Mouse (Mus musculus): Measurements from ENCODE around the gene Polr3h.
"Not testable (repeated sequence)": the region's sequence is repeated elsewhere in the genome, so short reads cannot be mapped to it uniquely, and the experiment has no call there.

Gene Polr3h

DNA sequence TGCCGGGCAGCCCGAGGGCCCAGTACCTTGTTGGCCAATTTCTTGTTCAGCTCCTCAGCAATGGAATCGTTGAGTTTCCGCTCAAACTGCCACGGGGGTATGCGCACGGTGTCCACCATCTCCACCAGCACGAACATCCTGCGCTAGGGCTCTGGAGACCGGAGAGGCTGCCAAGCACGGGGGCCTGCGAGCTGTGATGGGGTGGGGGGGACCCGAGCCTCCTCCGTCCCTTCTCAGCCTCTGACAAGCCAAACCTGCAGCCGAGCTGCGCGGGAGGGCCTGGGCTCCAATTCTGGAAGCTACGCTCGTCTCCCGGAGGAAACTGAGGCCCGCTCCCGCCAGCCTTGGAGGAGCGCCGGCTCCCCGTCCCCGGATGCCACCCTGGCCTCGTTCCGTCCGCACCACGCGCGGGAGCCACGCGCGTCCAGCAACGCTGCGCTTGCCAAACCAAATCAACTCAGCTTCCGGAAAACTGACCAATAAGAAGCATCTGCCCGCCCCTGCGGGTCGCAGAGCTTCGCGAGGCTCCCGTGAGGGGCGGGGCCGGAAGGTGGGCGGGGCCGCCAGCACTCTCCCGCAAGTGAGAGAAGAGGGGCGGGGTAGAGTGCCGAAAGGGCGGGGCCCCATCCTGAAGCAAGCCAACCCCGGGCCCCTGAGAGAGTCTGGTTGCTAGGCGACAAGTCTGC, at the start of gene Polr3h:
Gene Polr3h (minus strand): TSS at position 481 of the 686 bp plus-strand sequence.
- peak; percentile 88 for ATAC-seq (ENCODE audit: low TSS enrichment)

DNA sequence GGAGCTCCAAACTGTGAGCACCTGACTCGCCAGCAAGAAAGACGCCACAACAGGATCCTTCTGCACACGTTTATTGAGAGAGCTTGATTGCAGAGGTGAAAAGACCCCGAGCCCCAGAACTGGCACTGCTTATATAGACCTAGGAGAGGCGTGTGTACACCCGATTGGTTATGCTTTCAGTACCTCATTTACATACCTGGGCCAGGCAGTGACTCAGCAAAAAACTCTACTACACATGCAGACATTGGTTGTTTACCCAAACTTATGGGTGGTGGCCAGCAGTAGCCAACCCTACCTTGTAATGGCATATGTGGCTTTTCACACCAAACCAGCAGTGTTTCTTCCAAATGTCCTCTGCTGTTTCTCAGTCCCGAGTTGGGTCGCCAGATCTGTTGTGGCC, 49.1 kb upstream of the Polr3h start:
- not testable (repeated sequence) for ATAC-seq (ENCODE audit: low TSS enrichment)

DNA sequence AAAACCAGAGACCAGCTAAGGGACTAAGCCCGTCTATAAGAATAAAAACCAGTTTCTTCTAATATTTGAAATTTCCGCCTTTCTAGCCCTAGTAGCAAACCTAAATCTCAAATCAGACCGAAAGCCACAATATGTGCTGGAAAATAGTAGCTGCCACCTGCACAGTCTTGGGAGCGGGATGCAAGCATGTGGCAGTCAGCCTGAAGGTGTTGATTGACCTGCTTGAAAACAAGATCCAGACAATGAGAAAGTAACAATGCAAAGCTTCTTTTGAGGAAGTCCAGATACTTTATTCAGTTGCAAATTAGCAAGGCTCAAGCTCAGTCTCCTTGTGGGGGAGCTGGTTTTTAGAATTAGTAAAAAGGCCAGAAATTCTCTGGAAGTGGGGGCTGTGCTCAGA, 44.5 kb upstream of the Polr3h start:
- ATAC-seq (ENCODE audit: low TSS enrichment): not testable (repeated sequence)

DNA sequence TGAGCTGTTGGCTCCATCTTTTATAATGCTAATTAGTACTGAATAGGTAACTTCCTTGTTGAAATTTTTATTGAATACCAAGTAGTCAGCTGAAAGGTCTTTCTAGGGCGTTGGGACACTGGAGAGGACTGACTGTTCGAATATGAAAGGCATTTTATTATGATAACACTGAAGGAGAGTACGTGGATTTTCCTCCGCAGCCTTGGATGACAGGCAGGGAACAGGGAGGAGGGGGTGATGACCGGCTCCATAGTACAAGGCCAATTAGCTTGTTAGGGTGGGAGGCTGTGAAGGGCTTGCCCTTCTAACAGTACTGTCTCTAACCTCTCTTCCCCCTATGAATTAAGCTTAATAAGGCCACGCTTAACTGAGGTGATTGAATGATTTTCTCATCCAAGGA, 43.6 kb upstream of the Polr3h start:
- not testable (repeated sequence) for ATAC-seq (ENCODE audit: low TSS enrichment)

DNA sequence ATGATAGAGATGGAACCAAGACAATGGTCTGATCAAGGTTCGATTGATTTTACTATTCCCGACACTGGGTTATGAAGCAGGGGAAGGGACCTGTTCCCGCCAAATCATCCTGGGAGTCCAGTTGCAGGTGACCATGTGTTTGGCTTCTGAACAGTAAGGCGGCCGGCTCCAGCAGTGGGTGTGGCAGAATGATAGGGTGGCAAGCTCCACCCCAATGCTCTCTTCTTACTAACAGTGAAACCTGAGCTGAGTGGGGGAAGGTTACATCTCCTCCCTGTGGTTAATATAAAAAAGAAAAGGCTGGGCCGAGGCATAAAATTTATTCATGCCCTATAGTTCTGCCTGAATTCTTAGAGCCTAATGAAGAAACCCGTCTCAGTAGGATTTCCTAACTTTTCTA, 43.1 kb upstream of the Polr3h start:
- ATAC-seq (ENCODE audit: low TSS enrichment): no peak

DNA sequence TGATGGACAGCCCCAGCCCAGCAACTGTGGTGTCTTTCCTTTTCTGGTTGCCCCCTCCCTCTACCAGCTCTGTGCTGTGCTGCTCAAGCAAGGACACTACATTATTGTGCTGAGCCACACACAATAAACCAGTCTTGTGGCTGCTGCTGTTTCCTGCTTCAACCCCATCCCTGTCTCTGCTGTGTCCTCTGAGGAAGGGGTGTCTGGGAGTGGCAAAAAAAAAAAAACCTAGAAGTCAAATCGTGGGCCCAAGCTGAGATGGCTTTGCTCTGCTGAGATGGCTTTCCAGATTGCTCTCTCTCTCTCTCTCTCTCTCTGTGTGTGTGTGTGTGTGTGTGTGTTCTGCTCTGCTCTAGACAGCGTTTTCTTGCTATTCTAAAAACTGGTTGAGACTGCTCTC, 42.4 kb upstream of the Polr3h start:
- ATAC-seq (ENCODE audit: low TSS enrichment): no peak

DNA sequence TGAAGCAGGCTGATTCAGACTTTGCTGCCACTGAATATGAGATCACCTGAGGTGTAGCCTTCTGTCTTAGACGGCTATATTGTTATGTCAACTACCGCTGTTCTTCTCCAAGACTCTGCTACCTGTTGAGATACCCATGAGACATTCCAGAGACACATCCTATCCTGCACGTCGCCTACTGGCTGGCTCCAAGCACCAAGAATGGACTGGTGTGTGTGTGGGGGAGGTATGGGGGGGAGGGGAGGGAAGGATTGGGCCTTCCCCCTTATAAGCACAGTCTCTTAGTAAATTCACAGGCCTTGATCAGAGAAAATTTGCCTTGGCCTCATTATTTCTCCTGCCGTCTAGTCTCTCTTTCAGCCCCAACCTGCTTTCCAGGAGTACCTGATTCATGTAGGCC, 41.8 kb upstream of the Polr3h start:
- ATAC-seq (ENCODE audit: low TSS enrichment): no peak

DNA sequence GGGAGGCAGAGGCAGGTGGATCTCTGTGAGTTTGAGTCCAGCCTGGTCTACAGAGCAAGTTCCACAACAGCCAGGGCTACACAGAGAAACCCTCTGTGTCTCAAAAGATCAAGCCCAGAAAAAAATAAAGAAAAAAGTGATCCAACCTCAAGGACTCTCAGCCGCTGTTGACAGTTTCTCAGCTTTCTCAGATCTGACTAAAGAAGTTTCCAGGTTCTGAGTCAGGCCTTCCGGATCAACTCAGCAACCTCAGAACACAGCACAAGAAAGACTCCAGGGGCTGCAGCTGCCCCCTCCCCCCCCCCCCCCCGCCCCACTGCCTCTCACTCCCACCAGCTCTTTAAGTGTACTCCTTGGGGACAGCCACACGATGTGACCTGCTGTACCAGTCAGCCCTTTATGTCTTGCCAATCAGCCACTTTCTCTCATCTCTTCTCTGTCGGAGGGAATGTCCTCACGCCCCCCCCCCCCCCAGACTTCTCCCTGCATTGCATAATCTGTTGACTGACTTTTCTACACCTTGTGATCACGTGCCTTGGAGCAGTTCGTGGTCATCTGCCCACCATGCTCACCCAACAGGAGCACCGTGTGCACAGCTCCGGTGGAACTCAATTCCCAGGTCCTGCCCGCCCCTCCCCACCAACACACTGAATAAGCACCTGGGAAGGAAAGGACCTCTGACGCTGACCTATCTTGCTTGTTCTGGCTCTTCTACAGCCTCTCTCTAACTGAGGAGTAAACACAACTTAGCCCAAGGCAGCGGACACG, 40.2 kb upstream of the Polr3h start:
- ATAC-seq (ENCODE audit: low TSS enrichment): no peak

DNA sequence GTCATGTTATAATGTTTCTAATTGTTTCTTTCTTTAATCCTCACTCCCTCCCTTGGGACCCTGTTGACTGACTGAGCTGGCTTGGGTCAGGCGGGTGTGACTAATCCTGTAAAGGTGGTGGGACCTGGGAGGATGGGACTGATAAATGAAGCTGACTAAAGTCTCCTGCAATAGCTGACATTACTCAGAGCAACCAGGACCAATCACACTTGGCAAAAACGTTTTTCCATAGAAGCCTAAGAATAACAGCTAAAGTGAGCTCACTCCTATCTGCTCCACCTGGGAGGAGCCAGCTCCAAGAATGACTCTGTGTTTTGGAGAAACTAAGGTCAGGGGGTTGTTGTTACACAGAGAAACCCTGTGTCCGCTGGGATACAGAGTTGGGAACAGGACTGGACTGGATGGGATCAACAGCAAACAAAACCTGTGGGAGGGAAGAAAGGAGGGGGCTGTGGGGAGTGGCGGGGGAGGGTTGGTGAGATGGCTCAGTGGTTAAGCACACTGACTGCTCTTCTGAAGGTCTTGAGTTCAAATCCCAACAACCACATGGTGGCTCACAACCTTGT, 39.0 kb upstream of the Polr3h start:
- ATAC-seq (ENCODE audit: low TSS enrichment): no peak

DNA sequence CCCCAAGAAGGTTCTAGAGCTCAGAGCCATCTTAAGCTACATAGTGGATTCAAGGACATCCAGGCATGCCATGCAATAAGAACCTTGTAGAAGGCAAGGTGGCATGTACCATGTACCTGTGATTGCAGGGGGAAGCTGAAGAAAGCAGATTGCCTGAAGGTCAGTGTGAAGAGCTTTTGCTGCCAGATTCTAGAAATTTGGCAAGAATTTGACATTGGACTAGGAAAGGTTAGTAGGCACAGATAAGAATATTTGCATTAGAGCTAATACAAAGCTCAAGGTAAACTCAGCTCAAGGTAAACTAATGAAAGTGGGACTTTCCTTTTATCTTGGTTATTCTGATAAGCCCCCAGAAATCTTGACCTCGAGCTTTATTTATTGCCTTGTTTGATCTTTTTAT, 38.2 kb upstream of the Polr3h start:
- ATAC-seq (ENCODE audit: low TSS enrichment): no peak

DNA sequence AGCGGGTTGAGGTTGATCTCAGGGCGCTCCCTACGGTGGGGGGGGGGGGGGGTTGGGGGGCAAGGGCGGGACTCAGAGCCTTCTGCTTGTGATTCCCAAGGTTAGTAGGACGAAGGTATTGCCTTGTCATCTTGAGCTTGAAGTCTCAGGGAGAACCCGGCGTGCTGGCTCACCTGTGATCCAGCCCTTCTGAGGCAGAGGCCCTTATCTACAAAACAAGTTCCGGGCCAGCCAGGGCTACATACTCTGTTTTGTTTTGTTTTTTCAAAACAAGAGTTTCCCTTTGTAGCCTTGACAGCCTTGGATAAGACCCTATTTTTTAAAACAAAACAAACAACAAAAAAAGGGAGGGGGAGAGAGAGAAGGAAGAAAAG, 35.0 kb upstream of the Polr3h start:
- no peak for ATAC-seq (ENCODE audit: low TSS enrichment)

DNA sequence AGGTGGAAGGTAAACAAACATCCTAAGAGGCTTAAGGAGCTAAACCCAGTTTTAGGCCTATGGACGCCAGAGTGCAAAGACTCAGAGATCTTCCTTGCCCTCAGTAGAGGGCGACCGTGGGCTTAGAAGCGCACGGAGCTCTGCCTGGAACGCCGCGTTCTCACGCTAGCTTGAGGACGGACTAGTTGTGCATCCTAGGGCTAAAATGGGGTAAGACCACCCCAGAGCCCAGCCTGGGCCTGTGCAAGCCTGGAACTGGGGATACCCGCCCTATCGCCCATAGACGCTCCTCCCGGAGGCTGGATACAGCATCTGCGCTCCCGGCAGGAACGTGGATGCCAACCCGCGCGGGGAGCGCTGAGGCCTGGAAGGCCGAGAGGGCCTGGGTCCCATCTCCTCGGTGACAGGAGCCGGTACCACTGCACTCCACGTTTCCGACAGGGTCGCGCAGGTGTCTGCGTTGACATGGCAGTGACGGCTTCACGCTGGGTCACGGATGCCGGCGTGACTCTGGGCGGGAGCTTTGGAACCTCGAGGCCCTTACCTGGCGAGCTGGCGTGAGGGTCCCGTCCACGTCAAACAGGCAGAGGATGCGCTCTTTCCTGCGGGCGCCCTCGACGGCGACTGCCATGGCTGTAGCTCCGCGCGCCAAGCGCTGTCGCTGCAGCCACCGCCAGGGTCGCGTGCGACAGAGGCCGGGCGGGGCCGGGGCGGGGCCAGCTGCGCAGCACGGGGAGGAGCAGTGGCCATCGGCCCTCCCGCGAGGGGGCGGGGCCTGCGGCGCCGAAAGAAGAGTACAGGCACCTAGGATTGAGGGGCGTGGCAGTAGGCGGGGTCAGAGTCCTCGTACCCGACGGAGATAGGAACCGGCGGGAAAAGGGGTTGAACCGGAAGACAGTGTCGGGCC, 34.4 kb upstream of the Polr3h start, which contains the start of gene Pmm1:
Gene Pmm1 (minus strand): TSS at position 760 of the 907 bp plus-strand sequence.
- peak; percentile 90 for ATAC-seq (ENCODE audit: low TSS enrichment)

DNA sequence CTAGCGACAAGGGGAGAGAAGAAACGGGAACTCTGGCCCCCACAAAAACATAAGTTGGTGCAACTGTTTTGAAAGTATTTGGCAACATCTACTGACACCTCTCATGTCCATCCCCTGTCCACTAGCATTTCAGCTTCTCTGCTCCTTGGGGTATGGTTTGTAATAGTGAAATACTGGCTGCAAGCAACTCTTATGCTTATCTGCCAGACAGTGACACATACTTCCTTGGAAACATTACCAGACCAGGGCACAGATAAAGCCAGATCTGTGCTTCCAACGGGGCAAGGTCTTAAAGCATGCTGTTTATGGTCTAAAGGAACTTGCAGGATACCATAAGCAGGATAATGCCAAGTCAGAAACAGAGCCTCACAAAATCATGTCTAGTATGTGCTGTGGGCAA, 32.9 kb upstream of the Polr3h start:
- no peak for ATAC-seq (ENCODE audit: low TSS enrichment)

DNA sequence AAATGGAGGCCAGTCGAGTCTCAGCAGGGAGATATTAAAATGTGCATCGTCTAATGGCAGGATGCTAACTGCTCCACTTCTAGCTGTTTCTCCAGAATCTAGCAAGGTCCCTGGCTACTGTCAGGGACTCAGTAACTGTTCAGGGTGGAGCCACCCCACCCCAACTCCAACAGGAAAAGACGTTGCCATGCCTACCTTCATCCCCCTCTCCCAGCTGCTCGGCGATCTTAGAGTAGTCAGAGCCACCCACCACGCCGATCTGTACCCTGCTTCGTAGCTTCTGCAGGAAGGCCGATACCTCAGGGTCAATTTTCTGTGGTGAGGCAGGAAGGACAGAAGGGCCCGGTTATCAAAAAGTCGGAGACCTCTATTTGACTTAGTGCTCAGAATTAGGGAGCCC, 31.6 kb upstream of the Polr3h start:
- ATAC-seq (ENCODE audit: low TSS enrichment): 0 out of 2 replicates have a peak, but pooled peaks have one; percentile 15

DNA sequence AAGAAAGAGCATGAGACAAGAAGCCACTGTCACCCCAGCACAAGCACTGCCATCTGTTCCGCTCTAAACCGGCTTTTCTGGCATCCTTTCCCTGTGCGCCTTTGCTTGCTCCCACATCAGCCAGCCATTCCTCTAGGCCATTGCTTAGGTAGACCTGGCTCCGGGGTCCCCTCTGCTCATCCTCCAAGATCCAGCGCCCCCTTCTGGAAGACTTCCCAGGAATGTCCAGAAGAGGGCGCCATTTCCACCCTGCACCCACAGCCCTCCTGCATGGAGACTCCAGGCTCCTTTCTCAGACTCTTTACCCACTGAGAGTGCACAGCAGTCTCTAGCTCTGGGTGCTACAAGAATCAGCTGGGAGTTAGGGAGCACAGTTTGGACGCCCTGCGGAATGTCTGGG, 30.4 kb upstream of the Polr3h start:
- ATAC-seq (ENCODE audit: low TSS enrichment): peak; percentile 24; the same call in 1 of the 2 replicates

DNA sequence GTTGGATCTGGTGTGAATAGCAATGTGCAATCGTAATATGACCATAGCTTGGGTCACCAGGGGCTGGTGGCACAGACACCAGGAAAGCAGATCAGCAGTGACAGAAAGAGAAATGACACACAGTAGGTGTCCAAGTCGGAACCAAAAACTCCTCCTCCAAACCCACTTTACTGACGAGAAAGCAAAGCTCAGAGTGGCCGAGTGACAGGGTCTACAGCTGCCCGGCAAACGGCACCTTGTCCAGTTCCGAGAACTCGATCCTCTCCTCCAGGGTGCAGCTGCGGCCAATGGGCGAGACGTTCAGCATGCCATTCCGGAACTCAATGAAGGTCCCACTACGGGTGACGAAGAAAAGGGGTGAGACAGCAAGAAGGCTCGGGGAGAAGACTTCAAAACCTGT, 29.4 kb upstream of the Polr3h start:
- no peak for ATAC-seq (ENCODE audit: low TSS enrichment)

DNA sequence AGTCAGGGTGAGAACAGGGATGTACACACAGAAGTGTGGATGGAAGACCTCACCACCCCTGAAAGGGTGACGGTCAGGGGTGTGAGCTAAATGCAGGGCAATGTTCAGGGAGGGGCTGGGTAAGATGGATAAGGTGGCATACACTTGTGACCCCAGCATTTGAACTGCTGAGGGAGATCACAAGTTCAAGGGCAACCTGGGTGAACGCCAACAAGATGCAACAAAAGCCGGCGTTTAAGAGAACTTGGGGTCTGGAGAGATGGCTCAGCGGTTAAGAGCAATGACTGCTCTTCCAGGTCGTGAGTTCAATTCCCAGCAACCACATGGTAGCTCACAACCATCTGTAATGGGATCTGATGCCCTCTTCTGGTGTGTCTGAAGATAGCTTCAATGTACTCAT, 28.7 kb upstream of the Polr3h start:
- ATAC-seq (ENCODE audit: low TSS enrichment): no peak

DNA sequence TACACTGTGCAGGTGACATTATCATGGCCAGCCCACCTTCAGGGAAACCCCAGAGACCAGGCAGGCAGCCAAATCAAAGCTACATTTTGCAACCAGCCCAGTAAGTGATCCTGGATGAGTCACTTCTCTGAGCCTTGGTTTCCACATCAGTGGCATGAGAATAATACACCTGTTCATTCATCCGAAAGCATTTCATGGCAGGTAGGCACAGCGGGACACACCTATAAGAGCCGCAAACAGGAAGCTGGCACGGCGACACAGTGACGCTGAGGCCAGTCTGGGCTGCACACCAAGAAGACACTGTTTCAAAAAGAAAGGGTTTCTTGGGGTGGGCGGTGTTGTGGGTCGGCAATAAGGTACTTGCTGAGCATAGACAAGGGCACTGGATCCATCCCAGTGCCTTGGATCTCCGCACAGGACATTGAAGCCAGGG, 28.1 kb upstream of the Polr3h start:
- ATAC-seq (ENCODE audit: low TSS enrichment): no peak

DNA sequence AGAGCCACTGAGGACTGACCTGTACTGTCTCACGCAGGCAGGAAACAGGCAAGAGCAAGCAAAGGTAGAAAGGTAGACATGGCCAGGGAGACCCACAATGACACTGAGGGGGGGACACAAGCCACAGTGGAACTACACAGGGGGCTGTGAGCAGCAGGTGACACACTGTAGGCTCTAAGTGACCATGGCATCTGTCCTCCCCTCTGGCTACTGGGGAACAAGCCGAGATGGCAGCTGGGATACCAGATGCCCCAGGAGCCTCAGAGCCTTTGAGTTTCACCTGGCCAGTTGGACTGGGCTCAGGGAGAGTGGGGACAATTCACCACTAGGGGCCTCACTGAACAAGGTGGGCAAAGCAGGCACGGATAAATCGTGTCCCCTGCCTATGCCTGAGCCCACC, 26.3 kb upstream of the Polr3h start:
- ATAC-seq (ENCODE audit: low TSS enrichment): no peak

DNA sequence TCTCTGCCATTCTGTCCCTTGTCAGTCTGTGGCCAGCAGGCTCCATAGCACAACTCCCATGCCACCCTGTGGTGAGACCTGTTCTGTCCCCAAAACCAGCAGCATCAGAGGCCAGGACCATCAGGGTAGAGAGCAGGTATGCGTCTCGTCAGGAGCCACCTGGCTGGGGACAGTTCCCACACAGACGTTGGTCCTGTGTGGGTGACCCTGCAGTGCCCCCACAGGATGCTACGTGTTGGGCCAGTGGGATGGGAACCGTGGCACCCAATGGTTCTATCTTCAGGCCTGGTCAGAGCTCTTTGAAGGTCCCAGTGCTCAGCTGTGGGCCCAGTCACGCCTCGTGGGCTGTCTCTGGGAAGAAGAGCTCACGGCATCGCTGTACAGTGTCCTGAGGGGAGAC, 25.1 kb upstream of the Polr3h start:
- no peak for ATAC-seq (ENCODE audit: low TSS enrichment)

DNA sequence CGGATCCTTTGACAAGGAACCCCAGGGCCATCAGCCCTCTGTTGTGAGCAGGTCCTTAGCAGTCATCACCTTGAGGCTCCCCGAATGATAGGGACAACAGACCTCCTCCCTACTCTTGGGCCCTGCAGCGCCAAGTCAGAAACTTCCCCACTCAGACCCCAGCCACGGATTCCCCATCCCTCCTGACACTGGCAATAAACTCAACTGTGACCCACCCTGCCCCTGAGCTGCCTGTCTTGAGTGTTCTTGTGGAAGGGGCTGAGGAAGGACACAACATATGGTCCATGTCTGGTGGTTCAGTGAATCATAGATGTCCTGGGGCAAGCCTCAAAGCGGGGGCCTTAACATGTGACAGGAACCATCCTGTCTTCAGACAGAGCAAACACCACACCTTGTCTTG, 24.7 kb upstream of the Polr3h start:
- ATAC-seq (ENCODE audit: low TSS enrichment): no peak
